Mouse (Mus musculus) erythroblast, embryonic 14.5 days (primary cell): ENCODE data around the gene Zfhx2. TPM values are rescaled to one million over a fixed set of nuclear protein-coding genes. Genes with fewer than 3 reads are reported as not detected.

Experiments
- H3K27me3 ChIP-seq: 2 replicates; pipeline ENCODE4 v1.6.1; 2012; ENCODE audit warnings: inconsistent platforms; ENCODE audit not compliant: control insufficient read depth
- H3K36me3 ChIP-seq: 2 replicates; pipeline ENCODE4 v1.6.1; 2012; ENCODE audit warnings: mild to moderate bottlenecking, inconsistent platforms; ENCODE audit not compliant: control insufficient read depth
- H3K4me1 ChIP-seq: 2 replicates; pipeline ENCODE4 v1.6.1; 2012; ENCODE audit warnings: inconsistent platforms; ENCODE audit not compliant: control insufficient read depth
- H3K4me3 ChIP-seq: replicated peaks from 2 replicates; pipeline ENCODE3; 2012; ENCODE audit warnings: moderate library complexity, mild to moderate bottlenecking, inconsistent platforms
- H3K9me3 ChIP-seq: 2 replicates; pipeline ENCODE4 v1.6.1; 2012; ENCODE audit warnings: low read length, inconsistent platforms, mixed read lengths; ENCODE audit not compliant: control insufficient read depth
- GATA1 ChIP-seq: IDR thresholded peaks from 2 replicates; pipeline ENCODE4 v1.6.1; 2012; ENCODE audit warnings: low read length, inconsistent platforms, mixed read lengths
- TAL1 ChIP-seq: IDR thresholded peaks from 3 replicates; pipeline ENCODE4 v1.6.1; 2012; ENCODE audit warnings: low read length, inconsistent platforms, mixed read lengths
- polyA plus RNA-seq: library from polyadenylated mRNA; stranded (reverse); fragments of >175 nt; gene quantifications from 2 replicates; pipeline ENCODE4 v1.2.3, GENCODE M21; 2012

Gene Zfhx2
- polyA plus RNA-seq, result 0.06 TPM in 2 replicates

- Histone ChIP-seq H3K9me3 (no peaks in the 10 kb centered on the region), H3K27me3 (peaks cover 22% of the 10 kb centered on the region), H3K4me1 (peaks cover 57% of the 10 kb centered on the region), H3K36me3 (peaks cover 2% of the 10 kb centered on the region; the same call in 1 of the 2 replicates), H3K4me3 (peak within 1 kb of the TSS; percentile 76)
- TF ChIP-seq TAL1 (no peak), GATA1 (no peak)
These were observed at the start of gene Zfhx2 for GRCm38 (mm10) chr14:55092011-55092577. TSS of gene Zfhx2 (minus strand) at chr14:55092324.

DNA sequence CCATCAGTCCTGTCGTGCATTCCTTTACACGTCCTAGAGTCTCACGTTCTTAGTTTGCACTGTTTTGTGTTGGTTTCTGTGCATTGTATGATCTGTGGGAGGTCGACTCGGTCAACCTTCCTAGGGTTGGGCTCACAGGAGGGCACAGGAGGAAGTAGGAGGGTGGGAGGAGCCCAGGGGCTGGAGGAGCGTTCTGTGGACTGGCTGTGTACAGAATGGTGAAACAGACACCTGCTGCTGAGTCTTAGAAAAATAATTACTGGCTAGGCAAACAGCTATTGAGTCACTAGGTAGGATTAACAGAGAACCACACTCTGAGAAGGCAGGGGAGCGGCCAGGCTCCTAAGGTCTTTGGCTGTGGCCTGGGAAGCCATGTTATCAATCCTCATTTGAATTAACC, 47.2 kb upstream of the Zfhx2 start:
- TF ChIP-seq GATA1 (no peak), TAL1 (no peak)
- Histone ChIP-seq H3K4me1 (peaks cover 5% of the 10 kb centered on the region), H3K27me3 (peaks cover 2% of the 10 kb centered on the region; the same call in 1 of the 2 replicates), H3K9me3 (no peaks in the 10 kb centered on the region), H3K4me3 (no peak overlapping the region), H3K36me3 (no peaks in the 10 kb centered on the region)

GRCm38 (mm10) chr14:55135676-55136075, 43.6 kb upstream of the Zfhx2 start:
- Histone ChIP-seq H3K4me1 (no peaks in the 10 kb centered on the region), H3K9me3 (no peaks in the 10 kb centered on the region), H3K4me3 (no peak overlapping the region), H3K36me3 (no peaks in the 10 kb centered on the region), H3K27me3 (peaks cover 2% of the 10 kb centered on the region; the same call in 1 of the 2 replicates)
- TF ChIP-seq GATA1, result no peak
- no peak for TF ChIP-seq TAL1

- Histone ChIP-seq H3K4me1 (no peaks in the 10 kb centered on the region), H3K36me3 (no peaks in the 10 kb centered on the region), H3K4me3 (no peak overlapping the region), H3K27me3 (peaks cover 12% of the 10 kb centered on the region), H3K9me3 (no peaks in the 10 kb centered on the region)
- no peak for TF ChIP-seq TAL1
These were observed 34.4 kb upstream of the Zfhx2 start for GRCm38 (mm10) chr14:55126521-55126920.

DNA sequence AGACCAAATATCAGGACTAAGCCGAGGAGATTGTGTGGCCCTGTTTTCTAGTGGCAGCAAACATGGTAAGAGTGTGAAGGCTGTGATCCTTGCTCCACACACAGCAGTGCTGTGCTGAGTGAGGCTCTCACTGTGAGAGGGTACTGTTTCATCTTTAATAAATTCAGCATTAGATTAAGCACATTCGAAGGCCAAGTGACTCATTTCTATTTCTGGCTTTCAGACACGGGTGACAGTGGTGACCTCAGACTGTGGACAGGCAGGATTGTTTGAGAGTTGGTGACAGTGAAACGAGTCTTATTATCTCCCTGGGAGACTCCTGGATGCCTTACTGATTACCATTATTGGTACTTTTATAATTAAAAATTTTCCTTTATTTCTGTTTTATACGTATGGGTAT, 33.6 kb upstream of the Zfhx2 start:
- Histone ChIP-seq H3K27me3 (peaks cover 12% of the 10 kb centered on the region), H3K4me3 (no peak overlapping the region), H3K4me1 (no peaks in the 10 kb centered on the region), H3K9me3 (no peaks in the 10 kb centered on the region), H3K36me3 (no peaks in the 10 kb centered on the region)
- TF ChIP-seq GATA1 (no peak), TAL1 (no peak)

DNA sequence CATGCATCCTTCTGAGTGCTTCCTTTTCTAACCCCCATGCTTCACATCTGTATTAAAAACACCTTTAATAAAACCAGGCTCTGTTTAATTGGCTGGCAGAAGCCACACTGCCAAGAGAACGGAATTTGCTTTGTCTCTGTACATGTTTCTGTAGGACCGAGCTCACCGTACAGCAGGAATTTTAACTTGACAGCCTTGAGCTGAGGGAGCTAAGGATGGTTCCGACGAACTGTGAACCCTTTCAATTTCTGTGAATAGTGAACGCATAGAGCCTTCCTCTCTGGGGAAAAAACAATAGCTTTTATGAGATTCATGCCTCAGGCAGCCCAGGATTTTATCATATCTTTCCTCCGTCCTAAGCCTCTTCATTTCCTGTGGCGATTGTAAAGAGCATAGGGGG, 30.2 kb upstream of the Zfhx2 start:
- Histone ChIP-seq H3K27me3 (peaks cover 28% of the 10 kb centered on the region), H3K4me3 (no peak overlapping the region), H3K9me3 (no peaks in the 10 kb centered on the region), H3K36me3 (no peaks in the 10 kb centered on the region), H3K4me1 (no peaks in the 10 kb centered on the region)
- no peak for TF ChIP-seq TAL1
- TF ChIP-seq GATA1, result no peak

DNA sequence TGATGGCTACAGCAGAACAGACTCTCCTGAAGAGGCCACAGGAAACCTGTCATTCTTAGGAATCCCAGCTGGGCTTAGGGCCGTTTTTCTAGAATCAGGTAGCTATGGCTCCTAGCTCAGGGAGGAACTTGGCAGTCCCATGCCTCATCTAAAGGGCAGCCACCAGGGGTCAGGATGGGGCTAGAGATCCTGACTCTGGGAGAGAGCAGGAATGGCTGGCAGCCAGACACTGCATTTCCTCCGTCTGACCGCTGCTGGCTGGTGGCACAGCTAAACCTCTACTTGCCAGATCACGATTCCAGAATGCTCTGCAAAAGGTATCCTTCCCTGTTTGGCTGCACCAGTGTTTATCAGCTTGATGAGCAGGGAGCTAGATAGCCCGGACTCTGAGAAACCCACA, 29.8 kb upstream of the Zfhx2 start:
- no peaks in the 10 kb centered on the region for H3K9me3 ChIP-seq
- no peaks in the 10 kb centered on the region for H3K36me3 ChIP-seq
- TF ChIP-seq TAL1 (no peak), GATA1 (no peak)
- no peak overlapping the region for H3K4me3 ChIP-seq
- peaks cover 33% of the 10 kb centered on the region for H3K27me3 ChIP-seq
- no peaks in the 10 kb centered on the region for H3K4me1 ChIP-seq

DNA sequence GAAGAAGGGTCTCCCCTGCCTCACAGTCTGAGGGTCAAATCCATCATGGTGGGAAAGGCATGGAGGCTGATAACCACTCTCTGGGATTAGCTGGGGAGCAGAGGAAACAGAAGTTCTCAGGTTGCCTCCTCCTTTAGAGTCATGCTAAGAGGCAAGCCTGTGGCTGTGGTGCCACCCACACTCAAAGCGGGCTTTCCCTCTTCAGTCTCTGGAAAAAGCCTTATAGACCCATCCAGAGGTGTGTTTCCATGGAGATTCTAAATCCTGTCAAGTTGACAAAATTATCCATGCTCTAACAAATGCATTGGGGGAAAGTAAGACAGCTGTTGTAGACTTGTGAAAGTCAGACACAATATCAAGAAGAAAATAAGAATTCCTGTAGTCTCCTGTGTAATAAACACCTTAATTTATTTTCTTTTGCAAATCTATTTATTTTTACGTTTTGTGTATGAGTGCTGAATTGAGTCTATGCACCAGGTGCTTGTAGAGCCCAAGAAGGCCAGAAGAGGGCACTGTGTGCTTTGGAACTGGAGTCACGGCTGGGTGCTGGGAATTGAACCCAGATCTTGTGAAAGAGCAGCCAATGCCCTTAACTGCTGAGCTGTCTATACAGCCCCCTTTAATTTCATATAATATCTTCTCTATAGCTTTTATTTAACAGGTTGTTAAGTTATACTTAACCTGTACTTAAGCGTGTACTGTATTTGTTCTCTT, 27.5 kb upstream of the Zfhx2 start:
- TF ChIP-seq TAL1, result no peak
- Histone ChIP-seq H3K4me1 (peaks cover 4% of the 10 kb centered on the region), H3K4me3 (no peak overlapping the region), H3K27me3 (peaks cover 56% of the 10 kb centered on the region), H3K9me3 (peaks cover 3% of the 10 kb centered on the region; the same call in 1 of the 2 replicates), H3K36me3 (no peaks in the 10 kb centered on the region)

GRCm38 (mm10) chr14:55118852-55119251, 26.7 kb upstream of the Zfhx2 start:
- H3K4me1 ChIP-seq, result peaks cover 5% of the 10 kb centered on the region
- H3K9me3 ChIP-seq, result peaks cover 4% of the 10 kb centered on the region; the same call in 1 of the 2 replicates
- no peaks in the 10 kb centered on the region for H3K36me3 ChIP-seq
- no peak for TF ChIP-seq GATA1
- TF ChIP-seq TAL1, result no peak
- peaks cover 64% of the 10 kb centered on the region for H3K27me3 ChIP-seq
- H3K4me3 ChIP-seq, result no peak overlapping the region
